Mouse (Mus musculus) heart, embryonic 11.5 days (tissue): Measurements from ENCODE around the gene Hapln1. TPM values are rescaled to one million over a fixed set of nuclear protein-coding genes. Genes with fewer than 3 reads are reported as not detected.
A peak's percentile ranks its signal among the peaks of the same experiment; 100 is the strongest.

Experiments used
- ATAC-seq: fragments of 200-750 bp; cut with Nextera tagmentation; replicated peaks from 2 replicates; pipeline ENCODE4 v1.8.0; 2017; ENCODE audit warnings: moderate library complexity; ENCODE audit not compliant: insufficient number of reproducible peaks, low FRiP score, low TSS enrichment
- H3K27ac ChIP-seq: fragments of 300-500 bp; sonication (generic); 2 replicates; pipeline ENCODE4 v1.5.1; 2014; ENCODE audit warnings: mild to moderate bottlenecking, low read depth, low read length
- H3K27me3 ChIP-seq: fragments of 300-500 bp; sonication (generic); 2 replicates; pipeline ENCODE4 v1.6.1; 2014; ENCODE audit warnings: mild to moderate bottlenecking, low read length, mixed read lengths; ENCODE audit not compliant: control insufficient read depth, insufficient read depth
- H3K36me3 ChIP-seq: fragments of 300-500 bp; sonication (generic); 2 replicates; pipeline ENCODE4 v1.6.1; 2014; ENCODE audit warnings: mild to moderate bottlenecking, low read length, moderate library complexity, mixed read lengths; ENCODE audit not compliant: control insufficient read depth, insufficient read depth
- H3K4me1 ChIP-seq: fragments of 300-500 bp; sonication (generic); 2 replicates; pipeline ENCODE4 v1.6.1; 2014; ENCODE audit warnings: low read length; ENCODE audit not compliant: control insufficient read depth, insufficient read depth
- H3K4me2 ChIP-seq: fragments of 300-500 bp; sonication (generic); 2 replicates; pipeline ENCODE4 v1.6.1; 2014; ENCODE audit warnings: mild to moderate bottlenecking, moderate library complexity
- H3K4me3 ChIP-seq: fragments of 300-500 bp; sonication (generic); 2 replicates; pipeline ENCODE4 v1.5.1; 2014; ENCODE audit warnings: low read depth, low read length
- H3K9ac ChIP-seq: fragments of 300-500 bp; sonication (generic); 2 replicates; pipeline ENCODE4 v1.6.1; 2014; ENCODE audit warnings: mild to moderate bottlenecking, low read depth, low read length, moderate library complexity
- H3K9me3 ChIP-seq: fragments of 300-500 bp; sonication (generic); replicated peaks from 2 replicates; pipeline ENCODE4 v1.6.1; 2016; ENCODE audit warnings: low read length; ENCODE audit not compliant: control insufficient read depth
- WGBS: fragments of 180-500 bp; shearing (Covaris S2); extraction: QIAGEN DNeasy Blood & Tissue Kit; methylation state at CpG from one replicate; pipeline ENCODE4 v1.1.7; 2014; ENCODE audit not compliant: insufficient replicate concordance; 5-methylcytosine and 5-hydroxymethylcytosine counted together
- polyA plus RNA-seq: library from polyadenylated mRNA; unstranded; fragments of >200 nt; fragmentation: Nextera tagmentation; extraction: Ambion mirVana; gene quantifications from 2 replicates; pipeline ENCODE4 v1.2.1, GENCODE M21; 2014

Hapln1 gene
- 62.0 and 86.9 TPM in 2 replicates for polyA plus RNA-seq

- H3K4me3 ChIP-seq = peak within 1 kb of the TSS; percentile 64
- no peaks in the 10 kb centered on the region for H3K36me3 ChIP-seq
- peak; percentile 71 for ATAC-seq
- H3K27ac ChIP-seq = peak within 1 kb of the TSS; percentile 79
- peak within 1 kb of the TSS; percentile 92 for H3K4me2 ChIP-seq
- H3K4me1 ChIP-seq = no peaks in the 10 kb centered on the region
- WGBS = under 1% methylated on average over 28 of the region's 29 CpGs
- H3K9ac ChIP-seq = peak within 1 kb of the TSS; percentile 69
- H3K27me3 ChIP-seq = no peaks in the 10 kb centered on the region
- H3K9me3 ChIP-seq = no peaks in the 10 kb centered on the region
These were observed at the start of gene Hapln1 for GRCm38 (mm10) chr13:89539205-89539886. Gene Hapln1, plus strand, starts transcription at chr13:89539796.

GRCm38 (mm10) chr13:89493169-89493568 lies 46.4 kb upstream of the Hapln1 start:
- no peaks in the 10 kb centered on the region for H3K9me3 ChIP-seq
- H3K9ac ChIP-seq = no peak overlapping the region
- 0 out of 2 replicates have a peak, but pooled peaks have one; percentile 55 for ATAC-seq
- H3K36me3 ChIP-seq = no peaks in the 10 kb centered on the region
- H3K4me3 ChIP-seq = no peak overlapping the region
- H3K4me1 ChIP-seq = no peaks in the 10 kb centered on the region; the same call in 1 of the 2 replicates
- no peak overlapping the region for H3K27ac ChIP-seq
- no peak overlapping the region for H3K4me2 ChIP-seq
- no peaks in the 10 kb centered on the region for H3K27me3 ChIP-seq

GRCm38 (mm10) chr13:89493678-89494077 lies 45.9 kb upstream of the Hapln1 start:
- H3K4me1 ChIP-seq = no peaks in the 10 kb centered on the region; the same call in 1 of the 2 replicates
- no peak overlapping the region for H3K27ac ChIP-seq
- no peaks in the 10 kb centered on the region for H3K9me3 ChIP-seq
- H3K27me3 ChIP-seq = no peaks in the 10 kb centered on the region
- WGBS = 47% methylated on average over 6 of the region's 6 CpGs
- no peak overlapping the region for H3K4me3 ChIP-seq
- no peak for ATAC-seq
- H3K36me3 ChIP-seq = no peaks in the 10 kb centered on the region
- no peak overlapping the region for H3K4me2 ChIP-seq
- H3K9ac ChIP-seq = no peak overlapping the region

- H3K4me2 ChIP-seq = no peak overlapping the region
- no peaks in the 10 kb centered on the region for H3K36me3 ChIP-seq
- no peaks in the 10 kb centered on the region; the same call in 1 of the 2 replicates for H3K4me1 ChIP-seq
- ATAC-seq = peak; percentile 71
- no peak overlapping the region for H3K4me3 ChIP-seq
- H3K9me3 ChIP-seq = no peaks in the 10 kb centered on the region
- H3K9ac ChIP-seq = no peak overlapping the region
- 35% methylated on average over 2 of the region's 2 CpGs for WGBS
- no peaks in the 10 kb centered on the region for H3K27me3 ChIP-seq
- H3K27ac ChIP-seq = peak overlapping the region; percentile 11; the same call in 1 of the 2 replicates
These were observed 43.0 kb upstream of the Hapln1 start for GRCm38 (mm10) chr13:89496569-89496968.

GRCm38 (mm10) chr13:89499419-89499818 lies 40.2 kb upstream of the Hapln1 start:
- no peaks in the 10 kb centered on the region for H3K4me1 ChIP-seq
- WGBS = 74% methylated on average over 1 of the region's 1 CpGs
- ATAC-seq = no peak

GRCm38 (mm10) chr13:89521507-89521908 lies 18.1 kb upstream of the Hapln1 start:
- no peak overlapping the region for H3K9ac ChIP-seq
- H3K4me1 ChIP-seq = no peaks in the 10 kb centered on the region
- ATAC-seq = no peak
- H3K4me3 ChIP-seq = no peak overlapping the region
- no peaks in the 10 kb centered on the region for H3K9me3 ChIP-seq
- no peaks in the 10 kb centered on the region for H3K27me3 ChIP-seq
- no peaks in the 10 kb centered on the region for H3K36me3 ChIP-seq
- no peak overlapping the region for H3K27ac ChIP-seq
- H3K4me2 ChIP-seq = no peak overlapping the region

More at GRCm38 (mm10) chr13:89499419-89499818, 40.2 kb upstream of the Hapln1 start:
- Histone ChIP-seq H3K27ac (no peak overlapping the region), H3K27me3 (no peaks in the 10 kb centered on the region), H3K9me3 (no peaks in the 10 kb centered on the region), H3K9ac (no peak overlapping the region), H3K36me3 (no peaks in the 10 kb centered on the region), H3K4me2 (no peak overlapping the region), H3K4me3 (no peak overlapping the region)

GRCm38 (mm10) chr13:89528716-89529115 lies 10.9 kb upstream of the Hapln1 start:
- Histone ChIP-seq H3K9me3 (no peaks in the 10 kb centered on the region), H3K4me3 (no peak overlapping the region), H3K36me3 (no peaks in the 10 kb centered on the region), H3K9ac (no peak overlapping the region), H3K27me3 (no peaks in the 10 kb centered on the region), H3K4me1 (no peaks in the 10 kb centered on the region), H3K4me2 (no peak overlapping the region), H3K27ac (no peak overlapping the region)
- no peak for ATAC-seq
- 59% methylated on average over 1 of the region's 1 CpGs for WGBS

- Histone ChIP-seq H3K9me3 (no peaks in the 10 kb centered on the region), H3K4me3 (no peak overlapping the region), H3K27me3 (no peaks in the 10 kb centered on the region), H3K9ac (no peak overlapping the region), H3K4me2 (no peak overlapping the region), H3K36me3 (no peaks in the 10 kb centered on the region), H3K4me1 (no peaks in the 10 kb centered on the region), H3K27ac (no peak overlapping the region)
- 81% methylated on average over 2 of the region's 2 CpGs for WGBS
- no peak for ATAC-seq
These were observed 9.2 kb upstream of the Hapln1 start for GRCm38 (mm10) chr13:89530386-89530785.

- peak overlapping the region; percentile 50; the same call in 1 of the 2 replicates for H3K9ac ChIP-seq
- peak overlapping the region; percentile 70 for H3K27ac ChIP-seq
- 16% methylated on average over 11 of the region's 11 CpGs for WGBS
- peak overlapping the region; percentile 64 for H3K4me3 ChIP-seq
- H3K4me1 ChIP-seq = no peaks in the 10 kb centered on the region
- no peaks in the 10 kb centered on the region for H3K27me3 ChIP-seq
- ATAC-seq = no peak
- H3K9me3 ChIP-seq = no peaks in the 10 kb centered on the region
- H3K4me2 ChIP-seq = peak overlapping the region; percentile 92
- no peaks in the 10 kb centered on the region for H3K36me3 ChIP-seq
These were observed 280 bp downstream of the Hapln1 start for GRCm38 (mm10) chr13:89539887-89540264.
